Mouse (Mus musculus) MEL (cell line): ENCODE data around the gene Glra1. TPM values are rescaled to one million over a fixed set of nuclear protein-coding genes. Genes with fewer than 3 reads are reported as not detected.

Source experiments
- DNase-seq: peaks from one replicate; pipeline ENCODE4 v3.0.0; 2011; ENCODE audit warnings: low read depth, low spot score
- H3K27ac ChIP-seq: 2 replicates; pipeline ENCODE4 v1.5.1; 2012; ENCODE audit warnings: low read depth, mild to moderate bottlenecking, control low read depth, low read length, moderate library complexity; ENCODE audit not compliant: control insufficient read depth
- H3K27me3 ChIP-seq, 2 experiments: fragments of 150-350 bp in 1 of 2; sonication (generic) in 1 of 2; 2 replicates each; pipeline ENCODE4 v1.6.1; 2012; ENCODE audit warnings: low read length in 2 of 2, mild to moderate bottlenecking in 2 of 2, improper control_type of control experiment in 1 of 2, moderate library complexity in 1 of 2; ENCODE audit not compliant: insufficient read depth in 2 of 2, control insufficient read depth in 1 of 2
- H3K36me3 ChIP-seq, 2 experiments: 2 replicates each; pipeline ENCODE4 v1.6.1; 2012 to 2014; ENCODE audit warnings: low read length in 2 of 2, improper control_type of control experiment in 1 of 2, inconsistent platforms in 1 of 2, mild to moderate bottlenecking in 1 of 2; ENCODE audit not compliant: insufficient read depth in 2 of 2, control insufficient read depth in 1 of 2
- H3K4me1 ChIP-seq, 2 experiments: fragments of 150-350 bp in 1 of 2; sonication (generic) in 1 of 2; 2 replicates each; pipeline ENCODE4 v1.6.1; 2012; ENCODE audit warnings: low read length in 2 of 2, improper control_type of control experiment in 1 of 2, mild to moderate bottlenecking in 1 of 2; ENCODE audit not compliant: insufficient read depth in 2 of 2, control insufficient read depth in 1 of 2
- H3K4me3 ChIP-seq, 2 experiments: fragments of 150-350 bp in 1 of 2; sonication (generic) in 1 of 2; 2 replicates each; pipeline ENCODE4 v1.5.1; 2012; ENCODE audit warnings: low read depth in 2 of 2, low read length in 2 of 2, mild to moderate bottlenecking in 2 of 2, moderate library complexity in 2 of 2, control low read depth in 1 of 2, improper control_type of control experiment in 1 of 2; ENCODE audit not compliant: control insufficient read depth in 1 of 2, insufficient read depth in 1 of 2
- H3K79me2 ChIP-seq: 2 replicates; pipeline ENCODE4 v1.6.1; 2012; ENCODE audit warnings: mild to moderate bottlenecking, low read length, moderate library complexity; ENCODE audit not compliant: control insufficient read depth, poor library complexity, insufficient read depth
- H3K9ac ChIP-seq: 2 replicates; pipeline ENCODE4 v1.6.1; 2012; ENCODE audit warnings: low read depth, mild to moderate bottlenecking, control low read depth, low read length, moderate library complexity; ENCODE audit not compliant: control insufficient read depth, poor library complexity, severe bottlenecking
- H3K9me3 ChIP-seq: fragments of 150-350 bp; sonication (generic); replicated peaks from 2 replicates; pipeline ENCODE4 v1.6.1; 2012; ENCODE audit warnings: mild to moderate bottlenecking, low read length, improper control_type of control experiment, moderate library complexity; ENCODE audit not compliant: insufficient read depth
- BHLHE40 ChIP-seq: IDR thresholded peaks from 2 replicates; pipeline ENCODE4 v1.6.1; 2012; ENCODE audit warnings: low read depth, mild to moderate bottlenecking, inconsistent platforms, low read length, improper control_type of control experiment, borderline replicate concordance
- CHD1 ChIP-seq: IDR thresholded peaks from 2 replicates; pipeline ENCODE4 v1.6.1; 2012; ENCODE audit warnings: low read depth, mild to moderate bottlenecking, inconsistent platforms, low read length, improper control_type of control experiment
- CHD2 ChIP-seq: IDR thresholded peaks from 2 replicates; pipeline ENCODE4 v1.6.1; 2011; ENCODE audit warnings: low read length, improper control_type of control experiment
- E2F4 ChIP-seq: IDR thresholded peaks from 2 replicates; pipeline ENCODE4 v1.6.1; 2011; ENCODE audit warnings: low read depth, low read length, improper control_type of control experiment, borderline replicate concordance
- ELF1 ChIP-seq: IDR thresholded peaks from 2 replicates; pipeline ENCODE4 v1.6.1; 2014; ENCODE audit warnings: low read depth, mild to moderate bottlenecking, inconsistent platforms, low read length, improper control_type of control experiment, moderate library complexity
- ETS1 ChIP-seq: IDR thresholded peaks from 2 replicates; pipeline ENCODE4 v1.6.1; 2012; ENCODE audit warnings: low read depth, mild to moderate bottlenecking, inconsistent platforms, low read length, improper control_type of control experiment, moderate library complexity
- GATA1 ChIP-seq: IDR thresholded peaks from 2 replicates; pipeline ENCODE4 v1.6.1; 2011; ENCODE audit warnings: low read depth, low read length, improper control_type of control experiment
- MAFK ChIP-seq: IDR thresholded peaks from 2 replicates; pipeline ENCODE4 v1.6.1; 2011; ENCODE audit warnings: low read depth, mild to moderate bottlenecking, low read length, improper control_type of control experiment, borderline replicate concordance
- MAZ ChIP-seq: IDR thresholded peaks from 2 replicates; pipeline ENCODE4 v1.6.1; 2012; ENCODE audit warnings: low read depth, mild to moderate bottlenecking, inconsistent platforms, low read length, improper control_type of control experiment
- MEF2A ChIP-seq: IDR thresholded peaks from 2 replicates; pipeline ENCODE4 v1.6.1; 2014; ENCODE audit warnings: low read depth, mild to moderate bottlenecking, inconsistent platforms, low read length, improper control_type of control experiment; ENCODE audit not compliant: poor library complexity, insufficient replicate concordance, severe bottlenecking; ENCODE audit errors: extremely low read depth
- MXI1 ChIP-seq: IDR thresholded peaks from 2 replicates; pipeline ENCODE4 v1.6.1; 2011; ENCODE audit warnings: mild to moderate bottlenecking, low read depth, low read length, improper control_type of control experiment
- MYB ChIP-seq: IDR thresholded peaks from 2 replicates; pipeline ENCODE4 v1.6.1; 2011; ENCODE audit warnings: mild to moderate bottlenecking, low read depth, low read length, improper control_type of control experiment
- MYC ChIP-seq: IDR thresholded peaks from 2 replicates; pipeline ENCODE4 v1.6.1; 2011; ENCODE audit warnings: low read depth, mild to moderate bottlenecking, low read length, improper control_type of control experiment, moderate library complexity
- NRF1 ChIP-seq: IDR thresholded peaks from 2 replicates; pipeline ENCODE4 v1.6.1; 2014; ENCODE audit warnings: low read depth, mild to moderate bottlenecking, inconsistent platforms, low read length, improper control_type of control experiment, moderate library complexity; ENCODE audit not compliant: poor library complexity, insufficient read depth, severe bottlenecking
- POLR2AphosphoS2 ChIP-seq: IDR thresholded peaks from 2 replicates; pipeline ENCODE4 v1.6.1; 2011; ENCODE audit warnings: low read length, improper control_type of control experiment
- POLR2AphosphoS5 ChIP-seq: IDR thresholded peaks from 2 replicates; pipeline ENCODE4 v1.6.1; 2012; ENCODE audit warnings: low read depth, borderline replicate concordance, mild to moderate bottlenecking, inconsistent platforms, low read length, moderate library complexity, mixed read lengths
- RAD21 ChIP-seq: IDR thresholded peaks from 2 replicates; pipeline ENCODE4 v1.6.1; 2011; ENCODE audit warnings: mild to moderate bottlenecking, low read depth, low read length, improper control_type of control experiment
- RCOR1 ChIP-seq: IDR thresholded peaks from 2 replicates; pipeline ENCODE4 v1.6.1; 2012; ENCODE audit warnings: low read depth, mild to moderate bottlenecking, inconsistent platforms, low read length, improper control_type of control experiment
- SMC3 ChIP-seq: IDR thresholded peaks from 2 replicates; pipeline ENCODE4 v1.6.1; 2011; ENCODE audit warnings: low read depth, low read length, improper control_type of control experiment
- UBTF ChIP-seq: IDR thresholded peaks from 2 replicates; pipeline ENCODE4 v1.6.1; 2012; ENCODE audit warnings: low read depth, mild to moderate bottlenecking, inconsistent platforms, low read length, improper control_type of control experiment, moderate library complexity, borderline replicate concordance; ENCODE audit not compliant: insufficient read depth
- USF1 ChIP-seq: IDR thresholded peaks from 2 replicates; pipeline ENCODE4 v1.6.1; 2014; ENCODE audit warnings: low read depth, mild to moderate bottlenecking, inconsistent platforms, low read length, improper control_type of control experiment, moderate library complexity
- ZC3H11A ChIP-seq: IDR thresholded peaks from 2 replicates; pipeline ENCODE4 v1.6.1; 2012; ENCODE audit warnings: low read depth, mild to moderate bottlenecking, inconsistent platforms, low read length, improper control_type of control experiment
- ZMIZ1 ChIP-seq: IDR thresholded peaks from 2 replicates; pipeline ENCODE4 v1.6.1; 2012; ENCODE audit warnings: low read depth, mild to moderate bottlenecking, inconsistent platforms, low read length, improper control_type of control experiment, moderate library complexity
- ZNF384 ChIP-seq: IDR thresholded peaks from 2 replicates; pipeline ENCODE4 v1.6.1; 2012; ENCODE audit warnings: low read depth, mild to moderate bottlenecking, inconsistent platforms, low read length, improper control_type of control experiment
- polyA plus RNA-seq, 2 experiments: library from polyadenylated mRNA; stranded (reverse) in 1 of 2; unstranded in 1 of 2; fragments of >175 nt in 1 of 2; fragments of >200 nt in 1 of 2; gene quantifications; 2 replicates each; pipeline versions ENCODE4 v1.2.1 to v1.2.4; 2012; ENCODE audit warnings: low replicate concordance in 2 of 2, low read depth in 1 of 2; ENCODE audit not compliant: insufficient read length in 2 of 2, insufficient read depth in 1 of 2, missing spikeins in 1 of 2
- total RNA-seq: library from RNA; depleted of rRNA; stranded (reverse); fragments of 300-350 nt; gene quantifications from 2 replicates; pipeline ENCODE4 v1.2.3, GENCODE M21; 2012

Gene Glra1
- total and polyA plus RNA-seq, 3 experiments, result not detected

DNA sequence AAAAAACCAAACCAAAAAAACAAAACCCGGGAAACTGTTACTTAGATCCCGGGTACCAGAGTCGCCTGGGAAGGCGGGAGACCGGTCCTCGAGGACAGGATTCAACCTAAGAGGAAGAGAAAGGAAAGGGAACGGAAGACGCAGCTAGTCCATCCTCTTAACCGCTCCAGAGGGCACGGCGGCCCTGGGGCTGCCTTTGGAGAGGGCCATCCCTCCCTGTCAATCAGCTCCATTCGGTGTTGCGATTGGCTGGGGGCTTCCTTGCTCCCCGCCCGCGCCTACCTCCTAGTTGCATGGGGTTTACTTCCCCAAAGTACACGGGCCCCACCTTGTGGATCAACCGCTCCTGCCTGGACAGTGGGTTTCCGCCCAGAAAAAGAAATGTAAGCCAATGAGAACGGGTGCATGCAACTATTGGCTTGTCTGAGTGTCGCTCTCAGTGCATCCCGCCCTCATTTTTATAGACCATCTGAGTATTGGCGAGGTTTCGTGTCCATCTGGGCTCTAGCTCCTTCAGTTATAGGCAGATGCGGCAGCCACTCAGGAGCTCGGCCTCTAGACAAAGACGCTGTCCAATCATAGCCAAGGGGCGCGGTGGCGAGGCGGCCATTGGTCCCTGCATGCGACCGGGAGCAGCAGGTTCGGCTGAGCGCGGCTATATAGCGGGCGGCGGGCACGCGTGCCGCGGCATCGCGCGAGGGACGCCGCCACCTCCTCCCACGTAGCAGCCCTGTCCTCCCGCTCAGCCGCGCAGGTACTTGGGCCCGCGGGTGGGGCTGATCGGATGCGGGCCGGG, 138.8 kb downstream of the Glra1 start, which contains the start of gene G3bp1 (continued):
- 0 out of 2 replicates have a peak, but pooled peaks have one; percentile 21 for TF ChIP-seq BHLHE40
- no peak for TF ChIP-seq MAFK
- no peak for TF ChIP-seq MYB
- no peak for TF ChIP-seq MAZ
- TF ChIP-seq RAD21, result no peak
- TF ChIP-seq POLR2AphosphoS5, result peak; percentile 98
- no peak for TF ChIP-seq CHD1
- peak; percentile 59; the same call in 1 of the 2 replicates for TF ChIP-seq E2F4
- TF ChIP-seq CHD2, result peak; percentile 95
- no peak for TF ChIP-seq MEF2A
- peak; percentile 51; the same call in 1 of the 2 replicates for TF ChIP-seq NRF1
- no peak for TF ChIP-seq SMC3
- TF ChIP-seq ZMIZ1, result peak; percentile 99
- TF ChIP-seq ELF1, result peak; percentile 78; the same call in 1 of the 2 replicates
- 0 out of 2 replicates have a peak, but pooled peaks have one; percentile 21 for TF ChIP-seq RCOR1
- TF ChIP-seq ZC3H11A, result no peak
- peak; percentile 96 for TF ChIP-seq MXI1
- peak; percentile 43; the same call in 1 of the 2 replicates for TF ChIP-seq ETS1

DNA sequence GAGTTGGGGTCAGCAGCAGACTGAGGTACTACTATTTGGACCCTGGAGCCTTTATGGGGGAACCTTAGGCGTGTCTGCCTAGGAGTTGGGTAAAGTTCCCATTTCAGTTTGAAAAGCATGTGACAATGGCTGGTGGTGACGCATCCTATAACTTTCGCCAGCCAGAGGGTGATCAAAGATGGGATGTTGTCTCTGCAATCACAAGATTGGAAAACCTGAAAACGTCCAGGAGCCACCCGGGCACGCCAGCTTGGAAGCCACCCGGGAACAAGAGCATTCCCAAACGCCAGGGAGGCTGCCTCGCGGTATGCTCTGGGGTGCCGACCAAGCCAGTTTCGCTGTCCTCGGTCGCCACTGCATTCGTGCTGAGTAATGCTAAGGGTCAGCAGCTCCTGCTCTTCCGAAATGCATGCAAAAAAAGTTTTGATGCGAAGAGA, 139.4 kb downstream of the Glra1 start:
- H3K79me2 ChIP-seq, result peaks cover 51% of the 10 kb centered on the region
- H3K9ac ChIP-seq, result peak overlapping the region; percentile 89
- H3K27me3 ChIP-seq, result no peaks in the 10 kb centered on the region
- no peak for DNase-seq
- H3K4me3 ChIP-seq, result peak overlapping the region; percentile 63 to 69
- peaks cover 5 to 14% of the 10 kb centered on the region in 2 experiments for H3K4me1 ChIP-seq
- H3K27ac ChIP-seq, result peak overlapping the region; percentile 95
- peaks cover 17 to 28% of the 10 kb centered on the region in 2 experiments for H3K36me3 ChIP-seq
- no peak for TF ChIP-seq UBTF
- TF ChIP-seq MXI1, result peak; percentile 39; the same call in 1 of the 2 replicates
- TF ChIP-seq MYC, result peak; percentile 22; the same call in 1 of the 2 replicates
- TF ChIP-seq USF1, result peak; percentile 62; the same call in 1 of the 2 replicates
- TF ChIP-seq GATA1, result no peak
- TF ChIP-seq POLR2AphosphoS2, result 0 out of 2 replicates have a peak, but pooled peaks have one; percentile 15
- TF ChIP-seq ZNF384, result no peak
- H3K9me3 ChIP-seq, result no peaks in the 10 kb centered on the region
